Mouse (Mus musculus): Measurements from ENCODE around the gene Ints14.
"Not testable (repeated sequence)": the region's sequence is repeated elsewhere in the genome, so short reads cannot be mapped to it uniquely, and the experiment has no call there.

The Ints14 gene

GRCm38 (mm10) chr9:65018588-65019121 lies 58.0 kb downstream of the Ints14 start:
- no peak for DNase-seq (ENCODE audit: low read depth, low spot score)

GRCm38 (mm10) chr9:65019146-65019545 lies 58.4 kb downstream of the Ints14 start:
- DNase-seq (ENCODE audit: low read depth, low spot score), result no peak

GRCm38 (mm10) chr9:65020128-65020527 lies 59.4 kb downstream of the Ints14 start:
- DNase-seq (ENCODE audit: low read depth, low spot score), result no peak

GRCm38 (mm10) chr9:65020991-65021886 lies 60.5 kb downstream of the Ints14 start, which contains the start of gene Hacd3:
Hacd3 (minus strand) TSS chr9:65021693.
- DNase-seq (ENCODE audit: low read depth, low spot score), result peak; percentile 89

GRCm38 (mm10) chr9:65021887-65022579 lies 61.3 kb downstream of the Ints14 start:
- DNase-seq (ENCODE audit: low read depth, low spot score), result no peak

GRCm38 (mm10) chr9:65022580-65023135 lies 62.0 kb downstream of the Ints14 start:
- no peak for DNase-seq (ENCODE audit: low read depth, low spot score)

- no peak for DNase-seq (ENCODE audit: low read depth, low spot score)
These were observed 62.7 kb downstream of the Ints14 start for GRCm38 (mm10) chr9:65023447-65023846.

- DNase-seq (ENCODE audit: low read depth, low spot score), result no peak
These were observed 66.5 kb downstream of the Ints14 start for GRCm38 (mm10) chr9:65027241-65027640.

- DNase-seq (ENCODE audit: low read depth, low spot score), result no peak
These were observed 67.6 kb downstream of the Ints14 start for GRCm38 (mm10) chr9:65028313-65028712.

- not testable (repeated sequence) for DNase-seq (ENCODE audit: low read depth, low spot score)
These were observed 70.7 kb downstream of the Ints14 start for GRCm38 (mm10) chr9:65031355-65031754.

- no peak for DNase-seq (ENCODE audit: low read depth, low spot score)
These were observed 71.2 kb downstream of the Ints14 start for GRCm38 (mm10) chr9:65031894-65032268.

GRCm38 (mm10) chr9:65032269-65033108 lies 71.8 kb downstream of the Ints14 start, which contains the start of gene Dpp8:
Dpp8 (plus strand) TSS chr9:65032414.
- DNase-seq (ENCODE audit: low read depth, low spot score), result peak; percentile 89

GRCm38 (mm10) chr9:65036456-65036855 lies 75.8 kb downstream of the Ints14 start:
- peak; percentile 35 for DNase-seq (ENCODE audit: low read depth, low spot score)

All from skeletal muscle tissue, adult 2 months (tissue).